Mouse (Mus musculus) gastrocnemius, adult 18-20 months (tissue): ENCODE measurements around the gene Fam163b. TPM values are rescaled to one million over a fixed set of nuclear protein-coding genes. Genes with fewer than 3 reads are reported as not detected.

Experiments
- total RNA-seq, 2 experiments: library from RNA; stranded (reverse); gene quantifications; 2 replicates each; pipeline ENCODE4 v1.2.3; 2021

Fam163b gene
- total RNA-seq, 2 experiments from 2014 or later: not detected

Other genes starting within 250 kb of the Fam163b start
- gene Surf6, start 239.6 kb downstream of the Fam163b start, total RNA-seq: 10 to 100 TPM; 11.6 to 12.1 TPM
- gene Med22, start 231.8 kb downstream of the Fam163b start, total RNA-seq: 10 to 100 TPM; 16.7 to 17.4 TPM
- 100 to 1,000 TPM; 278 to 285 TPM for gene Rpl7a, start 231.7 kb downstream of the Fam163b start, total RNA-seq
- gene Surf2, start 226.1 kb downstream of the Fam163b start, total RNA-seq: 10 to 100 TPM; 11.5 to 12.5 TPM
- 10 to 100 TPM; 41.4 to 43.1 TPM for gene Surf1, start 226.0 kb downstream of the Fam163b start, total RNA-seq
- 10 to 100 TPM; 69.8 to 70.0 TPM for gene Surf4, start 208.6 kb downstream of the Fam163b start, total RNA-seq
- under 1 TPM in 1 of 2 experiments, not detected in 1; 0.24 TPM for gene Stkld1, start 208.4 kb downstream of the Fam163b start, total RNA-seq
- 10 to 100 TPM; 14.4 to 14.7 TPM for gene Rexo4, start 178.1 kb downstream of the Fam163b start, total RNA-seq
- not detected for gene Adamts13, start 169.1 kb downstream of the Fam163b start, total RNA-seq
- gene Cacfd1, start 132.6 kb downstream of the Fam163b start, total RNA-seq: 10 to 100 TPM; 31.2 to 34.2 TPM
- gene Slc2a6, start 114.5 kb downstream of the Fam163b start, total RNA-seq: under 1 TPM in 1 of 2 experiments, not detected in 1; 0.17 TPM
- under 1 TPM; 0.18 to 0.21 TPM for gene Mymk, start 70.3 kb downstream of the Fam163b start, total RNA-seq
- 1 to 10 TPM; 2.7 to 6.9 TPM for gene Adamtsl2, start 63.1 kb downstream of the Fam163b start, total RNA-seq
- gene Dbh, start 22.7 kb upstream of the Fam163b start, total RNA-seq: not detected
- under 1 TPM; 0.82 to 0.85 TPM for gene Sardh, start 105.8 kb upstream of the Fam163b start, total RNA-seq